Mouse (Mus musculus): ENCODE data around the gene Dnajb6. TPM values are rescaled to one million over a fixed set of nuclear protein-coding genes. Genes with fewer than 3 reads are reported as not detected.
A peak's percentile ranks its signal among the peaks of the same experiment; 100 is the strongest.
"Not testable (repeated sequence)": the region's sequence is repeated elsewhere in the genome, so short reads cannot be mapped to it uniquely, and the experiment has no call there.

Dnajb6 gene
- polyA plus RNA-seq, 1 experiment from 2014 or later, result 86.4 TPM

GRCm38 (mm10) chr5:29770935-29771334 lies 35.4 kb downstream of the Dnajb6 start:
- no peak overlapping the region for H3K9ac ChIP-seq
- WGBS, result 83% methylated on average over 1 of the region's 1 CpGs
- H3K4me1 ChIP-seq, result peaks cover 61% of the 10 kb centered on the region
- no peaks in the 10 kb centered on the region for H3K27me3 ChIP-seq (replicated peaks)
- no peak overlapping the region for H3K4me3 ChIP-seq
- no peak for ATAC-seq (ENCODE audit: extremely low read depth, insufficient number of reproducible peaks, low FRiP score, low TSS enrichment)
- H3K27ac ChIP-seq (replicated peaks), result no peak overlapping the region
- H3K9me3 ChIP-seq, result no peaks in the 10 kb centered on the region
- no peak overlapping the region for H3K4me2 ChIP-seq
- peaks cover 59% of the 10 kb centered on the region for H3K36me3 ChIP-seq

- no peaks in the 10 kb centered on the region for H3K9me3 ChIP-seq
- H3K4me1 ChIP-seq, result peaks cover 64% of the 10 kb centered on the region
- 51% methylated on average over 2 of the region's 2 CpGs for WGBS
- no peak overlapping the region for H3K4me3 ChIP-seq
- H3K27me3 ChIP-seq (replicated peaks), result no peaks in the 10 kb centered on the region
- H3K27ac ChIP-seq (replicated peaks), result peak overlapping the region; percentile 76
- peak overlapping the region; percentile 41 for H3K4me2 ChIP-seq
- peaks cover 60% of the 10 kb centered on the region for H3K36me3 ChIP-seq
- ATAC-seq (ENCODE audit: extremely low read depth, insufficient number of reproducible peaks, low FRiP score, low TSS enrichment), result no peak
- no peak overlapping the region for H3K9ac ChIP-seq
These were observed 36.5 kb downstream of the Dnajb6 start for GRCm38 (mm10) chr5:29772038-29772437.

- no peak for ATAC-seq (ENCODE audit: extremely low read depth, insufficient number of reproducible peaks, low FRiP score, low TSS enrichment)
- peaks cover 58% of the 10 kb centered on the region for H3K36me3 ChIP-seq
- no peaks in the 10 kb centered on the region for H3K27me3 ChIP-seq (replicated peaks)
- peak overlapping the region; percentile 41 for H3K4me2 ChIP-seq
- peak overlapping the region; percentile 76 for H3K27ac ChIP-seq (replicated peaks)
- H3K4me1 ChIP-seq, result peaks cover 57% of the 10 kb centered on the region
- no peak overlapping the region for H3K9ac ChIP-seq
- H3K9me3 ChIP-seq, result no peaks in the 10 kb centered on the region
- WGBS, result 55% methylated on average over 4 of the region's 4 CpGs
- no peak overlapping the region for H3K4me3 ChIP-seq
These were observed 37.3 kb downstream of the Dnajb6 start for GRCm38 (mm10) chr5:29772651-29773330.

- Histone ChIP-seq H3K4me1 (peaks cover 54% of the 10 kb centered on the region), H3K4me3 (no peak overlapping the region), H3K4me2 (no peak overlapping the region), H3K9me3 (no peaks in the 10 kb centered on the region), H3K9ac (no peak overlapping the region), H3K27ac (replicated peaks) (no peak overlapping the region; the same call in 1 of the 2 replicates), H3K36me3 (peaks cover 58% of the 10 kb centered on the region), H3K27me3 (replicated peaks) (no peaks in the 10 kb centered on the region)
- 89% methylated on average over 13 of the region's 13 CpGs for WGBS
- ATAC-seq (ENCODE audit: extremely low read depth, insufficient number of reproducible peaks, low FRiP score, low TSS enrichment), result no peak
These were observed 38.1 kb downstream of the Dnajb6 start for GRCm38 (mm10) chr5:29773460-29774150.

GRCm38 (mm10) chr5:29775437-29775836 lies 39.9 kb downstream of the Dnajb6 start:
- Histone ChIP-seq H3K27ac (replicated peaks) (peak overlapping the region; percentile 63), H3K9ac (no peak overlapping the region), H3K4me2 (0 out of 2 replicates have a peak overlapping the region, but pooled peaks have one; percentile 10), H3K4me1 (peaks cover 61% of the 10 kb centered on the region), H3K27me3 (replicated peaks) (no peaks in the 10 kb centered on the region), H3K36me3 (peaks cover 56% of the 10 kb centered on the region), H3K9me3 (no peaks in the 10 kb centered on the region), H3K4me3 (no peak overlapping the region)
- 50% methylated on average over 5 of the region's 5 CpGs for WGBS
- no peak for ATAC-seq (ENCODE audit: extremely low read depth, insufficient number of reproducible peaks, low FRiP score, low TSS enrichment)

GRCm38 (mm10) chr5:29778029-29778428 lies 42.5 kb downstream of the Dnajb6 start:
- Histone ChIP-seq H3K27ac (replicated peaks) (no peak overlapping the region), H3K4me2 (no peak overlapping the region), H3K9ac (no peak overlapping the region), H3K36me3 (peaks cover 66% of the 10 kb centered on the region), H3K9me3 (no peaks in the 10 kb centered on the region), H3K4me3 (no peak overlapping the region), H3K4me1 (peaks cover 45% of the 10 kb centered on the region), H3K27me3 (replicated peaks) (no peaks in the 10 kb centered on the region)
- ATAC-seq (ENCODE audit: extremely low read depth, insufficient number of reproducible peaks, low FRiP score, low TSS enrichment), result no peak
- 91% methylated on average over 6 of the region's 6 CpGs for WGBS

GRCm38 (mm10) chr5:29779733-29780132 lies 44.2 kb downstream of the Dnajb6 start:
- not testable (repeated sequence) for H3K4me2 ChIP-seq; H3K27ac ChIP-seq (replicated peaks); H3K9me3 ChIP-seq; H3K9ac ChIP-seq; ATAC-seq (ENCODE audit: extremely low read depth, insufficient number of reproducible peaks, low FRiP score, low TSS enrichment); H3K4me3 ChIP-seq; H3K27me3 ChIP-seq (replicated peaks)
- WGBS, result 65% methylated on average over 9 of the region's 9 CpGs
- peaks cover 60% of the 10 kb centered on the region for H3K36me3 ChIP-seq
- H3K4me1 ChIP-seq, result peaks cover 32% of the 10 kb centered on the region

GRCm38 (mm10) chr5:29782261-29782660 lies 46.8 kb downstream of the Dnajb6 start:
- H3K36me3 ChIP-seq, result peaks cover 54% of the 10 kb centered on the region
- H3K27ac ChIP-seq (replicated peaks), result no peak overlapping the region
- H3K27me3 ChIP-seq (replicated peaks), result no peaks in the 10 kb centered on the region
- H3K4me1 ChIP-seq, result peaks cover 16% of the 10 kb centered on the region; the same call in 1 of the 2 replicates
- ATAC-seq (ENCODE audit: extremely low read depth, insufficient number of reproducible peaks, low FRiP score, low TSS enrichment), result no peak
- no peak overlapping the region for H3K4me2 ChIP-seq
- H3K9me3 ChIP-seq, result no peaks in the 10 kb centered on the region
- 84% methylated on average over 3 of the region's 3 CpGs for WGBS
- H3K4me3 ChIP-seq, result no peak overlapping the region
- no peak overlapping the region for H3K9ac ChIP-seq

GRCm38 (mm10) chr5:29784906-29785305 lies 49.4 kb downstream of the Dnajb6 start:
- Histone ChIP-seq H3K36me3 (peaks cover 36% of the 10 kb centered on the region), H3K4me1 (peaks cover 20% of the 10 kb centered on the region)
- not testable (repeated sequence) for ATAC-seq (ENCODE audit: extremely low read depth, insufficient number of reproducible peaks, low FRiP score, low TSS enrichment); H3K4me3 ChIP-seq; H3K9ac ChIP-seq; H3K27me3 ChIP-seq (replicated peaks); H3K4me2 ChIP-seq; H3K9me3 ChIP-seq; H3K27ac ChIP-seq (replicated peaks)
- 77% methylated on average over 10 of the region's 13 CpGs for WGBS

- ATAC-seq (ENCODE audit: extremely low read depth, insufficient number of reproducible peaks, low FRiP score, low TSS enrichment); H3K27me3 ChIP-seq (replicated peaks); H3K9me3 ChIP-seq; H3K4me3 ChIP-seq; H3K27ac ChIP-seq (replicated peaks); H3K4me2 ChIP-seq; H3K9ac ChIP-seq: not testable (repeated sequence)
- Histone ChIP-seq H3K36me3 (peaks cover 27% of the 10 kb centered on the region), H3K4me1 (peaks cover 13% of the 10 kb centered on the region; the same call in 1 of the 2 replicates)
- 95% methylated on average over 1 of the region's 11 CpGs for WGBS
These were observed 50.5 kb downstream of the Dnajb6 start for GRCm38 (mm10) chr5:29785953-29786352.

- H3K9me3 ChIP-seq; H3K27me3 ChIP-seq (replicated peaks): not testable (repeated sequence)
- 91% methylated on average over 8 of the region's 8 CpGs for WGBS
These were observed 59.4 kb downstream of the Dnajb6 start for GRCm38 (mm10) chr5:29794933-29795332.

More at GRCm38 (mm10) chr5:29794933-29795332, 59.4 kb downstream of the Dnajb6 start:
- H3K36me3 ChIP-seq, result peaks cover 19% of the 10 kb centered on the region
- not testable (repeated sequence) for H3K4me3 ChIP-seq; H3K27ac ChIP-seq (replicated peaks); ATAC-seq (ENCODE audit: extremely low read depth, insufficient number of reproducible peaks, low FRiP score, low TSS enrichment); H3K4me1 ChIP-seq; H3K9ac ChIP-seq; H3K4me2 ChIP-seq

All from heart, embryonic 13.5 days (tissue).